Mouse (Mus musculus) brain, embryonic 14.5 days (tissue): ENCODE measurements around the gene Pi4kb.

Experiments
- CTCF ChIP-seq: fragments of 200-500 bp; IDR thresholded peaks from 2 replicates; pipeline ENCODE4 v1.5.1; 2012; ENCODE audit warnings: inconsistent platforms, mild to moderate bottlenecking, moderate library complexity, borderline replicate concordance; ENCODE audit not compliant: insufficient read depth, insufficient read length; ENCODE audit errors: extremely low read depth
- POLR2A ChIP-seq: fragments of 200-500 bp; IDR thresholded peaks from 2 replicates; pipeline ENCODE4 v1.6.1; 2012; ENCODE audit warnings: mild to moderate bottlenecking, inconsistent platforms, borderline replicate concordance; ENCODE audit not compliant: poor library complexity, insufficient read depth, insufficient read length, severe bottlenecking; ENCODE audit errors: extremely low read depth

- TF ChIP-seq CTCF (no peak), POLR2A (no peak)
Observed at GRCm38 (mm10) chr3:95013699-95014427, 39.3 kb downstream of the Pi4kb start.
